ENCODE assay signal across 10 mouse cellular contexts in genomic region chr4:141429847-141430246, GRCm38 (mm10). TPM values are rescaled to one million over a fixed set of nuclear protein-coding genes. Genes with fewer than 3 reads are reported as not detected.
DNase-seq lines count a peak whose midpoint lies in the region; TF ChIP-seq lines count a peak whose summit lies in the region.
"Had no signal": no experiment of that assay in that cellular context is flagged by ENCODE, and none has a peak within 500 bp of the region (broad histone marks: within the 10 kb centered on the region; RNA-seq: fewer than 3 reads in every experiment).

No protein-coding gene starts in this region.

- no peak overlapping the region for H3K27ac ChIP-seq in liver, adult 2 months (replicated peaks; ENCODE audit: insufficient read depth, low read depth, low read length)

- no peaks in the 10 kb centered on the region for H3K4me1 ChIP-seq in liver, adult 2 months (ENCODE audit: control insufficient read depth, insufficient read depth, low read length)

- TF ChIP-seq POLR2A in liver, adult 2 months (IDR thresholded peaks at IDR 0.05; ENCODE audit: extremely low read depth, insufficient read depth, low read length): no peak

- WGBS in liver, adult 2 months: 51% methylated on average over 9 of the region's 9 CpGs

- H3K79me2 ChIP-seq in liver, adult 2 months (ENCODE audit: control insufficient read depth, insufficient read depth, low read length): no peaks in the 10 kb centered on the region

- no peaks in the 10 kb centered on the region; the same call in 1 of the 2 replicates for H3K27me3 ChIP-seq in liver, adult 2 months (ENCODE audit: control insufficient read depth, insufficient read depth, low read length)

- H3K4me3 ChIP-seq in liver, adult 2 months (ENCODE audit: insufficient read depth, low read depth, low read length): no peak overlapping the region

- no peaks in the 10 kb centered on the region for H3K36me3 ChIP-seq in liver, adult 2 months (ENCODE audit: control insufficient read depth, insufficient read depth, low read length)

- peak; percentile 81 for TF ChIP-seq CTCF in liver, adult 2 months (IDR thresholded peaks at IDR 0.05; ENCODE audit: low read depth, low read length)

- peak; percentile 56 to 60 for DNase-seq in cerebellum, postnatal 10 days
- no peak for DNase-seq in cerebellum, adult 11-12 months
- DNase-seq in liver, adult 2 months (ENCODE audit: extremely low read depth, low read depth, low spot score): peak; percentile 21
- DNase-seq in liver: no peak
- peak; percentile 48 for DNase-seq in brain, adult 2 months (ENCODE audit: low read depth, low spot score)
- peak; percentile 66 for DNase-seq in lung, postnatal 10 days
- no peak for DNase-seq in thymus, postnatal 10 days (ENCODE audit: low spot score in 2 of 2)
- no peak for DNase-seq in left cerebral cortex, adult 11 months (ENCODE audit: low spot score)

- no peak overlapping the region for H3K9ac ChIP-seq in liver, adult 2 months (ENCODE audit: low read depth, low read length)

RNA-seq across cellular contexts. Expression of gene Srarp, which starts 6.1 kb away (rescaled TPM):
- total RNA-seq in liver, adult 2 months (2014; rRNA removed): not detected in 2 replicates
- not detected in 2 replicates for polyA plus RNA-seq in liver, adult 2 months (2012; rRNA removed)
- polyA plus RNA-seq: embryonic facial prominence, embryonic 14.5 days had no signal

RNA-seq across cellular contexts. Expression of gene Hspb7, which starts 9.3 kb away (rescaled TPM):
- 0.07 and 0.09 TPM in 2 replicates for total RNA-seq in liver, adult 2 months (2014; rRNA removed)
- polyA plus RNA-seq in liver, adult 2 months (2012; rRNA removed): 0.02 TPM in 1 of 2 replicates, not detected in the other

RNA-seq across cellular contexts. Expression of gene Clcnkb, which starts 14.0 kb away (rescaled TPM):
- not detected in 2 replicates for total RNA-seq in liver, adult 2 months (2014; rRNA removed)
- not detected in 2 replicates for polyA plus RNA-seq in liver, adult 2 months (2012; rRNA removed)
- total RNA-seq: left cerebral cortex, adult 18-20 months had no signal
- polyA plus RNA-seq: embryonic facial prominence, embryonic 14.5 days had no signal

RNA-seq across cellular contexts. Expression of gene Zbtb17, which starts 14.6 kb away (rescaled TPM):
- total RNA-seq in liver, adult 2 months (2014; rRNA removed): 7.3 and 8.5 TPM in 2 replicates
- 12.8 and 16.8 TPM in 2 replicates for polyA plus RNA-seq in liver, adult 2 months (2012; rRNA removed)

RNA-seq across cellular contexts. Expression of gene Clcnka, which starts 31.3 kb away (rescaled TPM):
- not detected in 2 replicates for total RNA-seq in liver, adult 2 months (2014; rRNA removed)
- polyA plus RNA-seq in liver, adult 2 months (2012; rRNA removed): 0.04 TPM in 1 of 2 replicates, not detected in the other
- total RNA-seq: left cerebral cortex, adult 18-20 months had no signal

Comparison
In these comparisons a context has a peak if more than half of its experiments do, and no peak if none do; other contexts are left out.
1. DNase-seq: peak in cerebellum, postnatal 10 days (2 of 2), liver, adult 2 months (single experiment), brain, adult 2 months (single experiment) and lung, postnatal 10 days (single experiment); none in cerebellum, adult 11-12 months (single experiment), liver (single experiment), thymus, postnatal 10 days (0 of 2) and left cerebral cortex, adult 11 months (single experiment).